Mouse (Mus musculus) bone marrow macrophage, adult 2 months (primary cell): ENCODE measurements around the gene Sult2b1. TPM values are rescaled to one million over a fixed set of nuclear protein-coding genes. Genes with fewer than 3 reads are reported as not detected.

ENCODE experiments used
- H3K27ac ChIP-seq: 2 replicates; pipeline ENCODE4 v1.5.1; 2012; ENCODE audit warnings: low read depth, low read length; ENCODE audit not compliant: insufficient read depth
- H3K4me1 ChIP-seq: 2 replicates; pipeline ENCODE4 v1.6.1; 2012; ENCODE audit warnings: low read length; ENCODE audit not compliant: control insufficient read depth, insufficient read depth
- H3K4me3 ChIP-seq: 2 replicates; pipeline ENCODE4 v1.5.1; 2012; ENCODE audit warnings: mild to moderate bottlenecking, low read length, moderate library complexity; ENCODE audit not compliant: insufficient read depth
- CTCF ChIP-seq: IDR thresholded peaks from 2 replicates; pipeline ENCODE4 v1.5.1; 2012; ENCODE audit warnings: low read depth, mild to moderate bottlenecking, low read length, moderate library complexity
- POLR2A ChIP-seq: IDR thresholded peaks from 2 replicates; pipeline ENCODE4 v1.6.1; 2012; ENCODE audit warnings: mild to moderate bottlenecking, low read depth, low read length, borderline replicate concordance
- polyA plus RNA-seq: library from polyadenylated mRNA; stranded (reverse); fragments of >200 nt; gene quantifications from 2 replicates; pipeline ENCODE4 v1.2.4, GENCODE M21; 2012; ENCODE audit not compliant: missing spikeins, insufficient read depth, insufficient read length

The Sult2b1 gene
- polyA plus RNA-seq, 1 experiment = 1.5 TPM

DNA sequence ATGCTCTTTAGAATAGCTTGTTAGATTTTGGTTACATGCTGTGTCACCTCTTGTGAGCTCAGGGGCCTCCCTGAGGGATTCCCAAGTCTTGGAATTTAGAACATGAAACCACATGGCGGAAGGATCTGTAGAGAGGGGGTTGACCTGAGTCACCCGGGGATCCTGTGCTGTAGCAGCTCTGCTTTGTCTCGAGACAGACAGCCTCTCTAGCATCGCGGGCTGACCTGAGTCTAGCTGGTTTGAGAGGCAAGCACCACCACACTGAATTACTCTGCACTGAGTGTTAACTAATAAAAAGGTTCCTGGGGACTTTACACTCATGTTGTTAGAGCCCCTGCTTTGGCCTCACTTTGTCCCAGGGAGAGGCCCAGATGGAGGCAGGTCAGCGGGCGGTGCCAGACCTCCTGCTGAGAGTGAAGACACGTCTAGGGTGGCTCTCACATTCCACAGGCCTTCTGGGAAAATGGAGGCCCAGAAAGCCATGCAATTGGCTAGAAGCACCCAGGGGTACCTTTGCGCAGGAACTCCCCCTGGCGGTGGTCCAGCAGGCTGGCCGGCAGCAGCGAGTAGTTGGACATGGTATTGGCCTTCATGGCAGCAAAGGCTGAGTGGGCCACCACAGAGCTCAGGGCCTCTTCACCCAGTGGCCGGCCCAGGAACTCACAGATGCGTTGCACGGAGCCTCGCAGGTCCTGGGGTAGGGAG, 53.6 kb downstream of the Sult2b1 start:
- TF ChIP-seq CTCF (no peak), POLR2A (no peak)
- Histone ChIP-seq H3K27ac (no peak overlapping the region), H3K4me3 (no peak overlapping the region), H3K4me1 (no peaks in the 10 kb centered on the region)

DNA sequence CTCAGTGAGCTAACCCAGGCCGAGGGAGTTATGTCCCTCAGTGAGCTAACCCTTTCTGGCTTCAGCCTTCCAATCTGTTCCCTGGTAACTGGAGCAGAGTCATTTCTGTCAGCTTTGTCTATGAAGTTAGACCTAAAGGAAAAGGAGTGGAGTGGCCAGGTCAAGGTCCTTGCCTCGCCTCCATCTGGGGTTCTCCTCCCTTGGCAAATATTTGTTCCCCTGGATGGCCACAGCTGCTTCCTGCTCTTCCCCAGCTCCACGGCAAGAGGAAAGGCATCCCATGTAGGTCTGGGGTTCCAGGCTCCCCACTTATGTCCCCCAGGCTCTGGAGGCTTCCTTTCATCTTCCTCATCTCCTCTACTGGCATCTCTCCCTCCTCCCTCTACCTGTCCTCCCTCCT, 56.8 kb downstream of the Sult2b1 start:
- H3K27ac ChIP-seq = no peak overlapping the region
- H3K4me1 ChIP-seq = no peaks in the 10 kb centered on the region
- no peak for TF ChIP-seq CTCF
- TF ChIP-seq POLR2A = no peak
- H3K4me3 ChIP-seq = no peak overlapping the region

DNA sequence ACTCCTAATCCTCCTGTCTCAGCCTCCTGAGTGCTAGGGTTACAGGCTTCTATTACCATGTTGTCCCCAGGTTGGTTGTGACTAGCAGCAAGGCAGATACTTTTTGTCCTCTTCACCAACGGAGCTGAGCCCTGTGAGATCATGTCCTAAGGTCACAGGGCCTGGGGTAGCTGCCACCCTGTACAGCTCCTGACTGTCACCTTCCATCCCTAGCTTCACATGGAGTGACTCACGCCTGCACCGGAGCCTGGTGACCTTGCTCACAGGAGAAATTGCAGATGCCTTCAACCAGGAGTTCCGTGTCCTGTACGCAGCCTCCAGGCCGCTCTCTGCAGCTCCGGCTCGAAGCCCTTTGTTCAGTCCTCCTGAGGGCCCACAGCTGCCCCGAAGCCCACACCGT, 58.0 kb downstream of the Sult2b1 start:
- TF ChIP-seq POLR2A = no peak
- TF ChIP-seq CTCF = no peak
- Histone ChIP-seq H3K4me1 (no peaks in the 10 kb centered on the region), H3K4me3 (no peak overlapping the region), H3K27ac (no peak overlapping the region)

DNA sequence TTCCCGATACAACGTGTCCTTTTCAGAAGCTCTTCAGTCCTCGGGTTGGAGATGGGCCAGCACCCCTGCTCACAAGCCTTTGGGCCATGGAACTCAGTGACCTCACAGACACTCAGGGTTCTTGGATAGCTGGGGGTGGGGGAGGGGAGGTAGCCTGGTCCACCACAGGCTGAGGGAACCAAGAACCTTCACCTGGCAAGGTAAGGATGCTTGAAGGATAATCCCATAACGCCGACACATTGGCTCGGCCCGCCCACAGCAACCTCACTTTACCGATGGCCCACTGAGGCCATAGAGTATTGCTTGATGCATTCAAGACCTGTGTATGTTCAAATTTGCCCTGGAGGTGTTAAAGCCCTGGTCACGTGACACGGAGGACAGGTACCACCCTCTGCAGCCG, 58.8 kb downstream of the Sult2b1 start, which contains the start of gene Spaca4:
Gene Spaca4 (minus strand): TSS at position 101 of the 400 bp plus-strand sequence.
- H3K4me3 ChIP-seq = no peak within 1 kb of the TSS
- no peak within 1 kb of the TSS for H3K27ac ChIP-seq
- TF ChIP-seq CTCF (no peak), POLR2A (no peak)
- H3K4me1 ChIP-seq = no peaks in the 10 kb centered on the region

DNA sequence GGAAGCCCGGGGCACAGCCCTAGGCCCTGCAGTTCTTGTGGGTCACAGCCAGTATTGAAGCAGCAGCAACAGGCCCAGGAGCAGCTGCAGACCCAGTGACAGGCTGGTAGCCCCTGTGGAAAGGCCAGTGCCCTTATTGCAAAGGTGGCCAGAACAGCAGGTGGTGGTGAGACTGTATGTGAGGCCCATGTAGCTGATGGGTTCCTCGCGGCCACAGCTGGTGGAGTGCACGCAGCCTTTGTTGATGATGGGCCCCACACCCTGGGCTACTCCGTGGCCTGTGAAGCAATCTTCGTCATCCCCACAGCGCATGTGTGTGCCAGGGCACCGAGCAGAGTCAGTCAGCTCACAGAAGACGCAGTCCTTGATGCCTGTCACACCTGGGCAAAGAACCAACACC, 59.3 kb downstream of the Sult2b1 start:
- no peak overlapping the region for H3K27ac ChIP-seq
- no peak for TF ChIP-seq CTCF
- no peak overlapping the region for H3K4me3 ChIP-seq
- H3K4me1 ChIP-seq = no peaks in the 10 kb centered on the region

DNA sequence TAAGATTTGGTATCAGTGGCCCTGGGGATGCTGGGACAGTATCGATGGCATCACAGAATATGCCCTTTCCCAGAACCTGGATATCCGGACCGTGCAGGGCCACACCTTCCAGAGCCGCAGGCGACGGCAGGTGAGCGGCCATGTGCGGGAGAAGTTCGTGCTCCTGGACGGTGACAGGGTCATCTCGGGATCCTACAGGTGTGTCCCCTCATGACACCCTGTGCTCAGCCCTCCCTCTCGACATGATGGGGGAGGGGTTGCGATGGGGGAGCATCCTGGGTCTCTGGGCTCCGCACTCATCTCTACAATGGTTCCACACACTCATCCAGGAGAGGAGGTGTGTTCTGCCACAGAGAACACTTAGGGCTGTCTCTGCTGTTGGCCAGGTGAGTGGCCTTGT, 60.7 kb downstream of the Sult2b1 start:
- TF ChIP-seq POLR2A (no peak), CTCF (no peak)
- Histone ChIP-seq H3K4me1 (peaks cover 3% of the 10 kb centered on the region; the same call in 1 of the 2 replicates), H3K27ac (no peak overlapping the region), H3K4me3 (no peak overlapping the region)

DNA sequence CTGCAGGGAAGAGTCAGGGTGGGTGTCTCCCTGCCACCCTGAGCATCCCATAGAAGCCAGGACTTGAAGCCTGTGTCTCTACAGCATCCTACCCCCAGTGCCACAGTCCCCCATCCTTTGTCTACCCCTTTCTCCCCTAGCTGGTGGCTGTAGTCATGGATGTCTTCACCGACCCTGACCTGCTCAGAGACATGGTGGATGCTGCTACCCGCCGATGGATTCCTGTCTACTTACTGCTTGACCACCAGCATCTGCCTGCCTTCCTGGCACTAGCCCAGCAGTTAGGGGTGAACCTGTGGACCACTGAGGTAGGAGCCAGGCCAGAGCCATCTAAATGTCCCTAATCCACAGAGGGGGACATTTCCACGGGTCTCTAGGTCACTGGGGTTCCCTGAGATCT, 61.2 kb downstream of the Sult2b1 start:
- peaks cover 3% of the 10 kb centered on the region; the same call in 1 of the 2 replicates for H3K4me1 ChIP-seq
- H3K27ac ChIP-seq = no peak overlapping the region
- TF ChIP-seq CTCF = no peak
- no peak overlapping the region for H3K4me3 ChIP-seq

DNA sequence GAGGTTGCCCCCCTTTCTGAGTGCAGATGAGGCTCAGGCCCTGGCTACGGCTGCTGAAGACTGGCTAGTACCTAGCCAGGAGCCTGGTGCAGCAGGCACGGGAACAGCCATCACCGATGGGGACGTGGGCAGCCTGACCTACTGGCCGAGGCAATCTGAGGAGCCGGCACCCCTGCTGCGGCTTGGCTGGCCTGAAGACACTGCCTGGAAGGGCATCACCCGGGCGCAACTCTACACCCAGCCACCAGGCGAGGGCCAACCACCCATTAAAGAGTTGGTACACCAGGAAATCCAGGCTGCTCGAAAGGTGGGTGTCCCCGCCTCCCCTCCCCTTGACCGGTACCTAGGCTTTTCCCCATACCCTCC, 62.1 kb downstream of the Sult2b1 start:
- peaks cover 3% of the 10 kb centered on the region; the same call in 1 of the 2 replicates for H3K4me1 ChIP-seq
- TF ChIP-seq CTCF (no peak), POLR2A (no peak)
- no peak overlapping the region for H3K4me3 ChIP-seq
- no peak overlapping the region for H3K27ac ChIP-seq

DNA sequence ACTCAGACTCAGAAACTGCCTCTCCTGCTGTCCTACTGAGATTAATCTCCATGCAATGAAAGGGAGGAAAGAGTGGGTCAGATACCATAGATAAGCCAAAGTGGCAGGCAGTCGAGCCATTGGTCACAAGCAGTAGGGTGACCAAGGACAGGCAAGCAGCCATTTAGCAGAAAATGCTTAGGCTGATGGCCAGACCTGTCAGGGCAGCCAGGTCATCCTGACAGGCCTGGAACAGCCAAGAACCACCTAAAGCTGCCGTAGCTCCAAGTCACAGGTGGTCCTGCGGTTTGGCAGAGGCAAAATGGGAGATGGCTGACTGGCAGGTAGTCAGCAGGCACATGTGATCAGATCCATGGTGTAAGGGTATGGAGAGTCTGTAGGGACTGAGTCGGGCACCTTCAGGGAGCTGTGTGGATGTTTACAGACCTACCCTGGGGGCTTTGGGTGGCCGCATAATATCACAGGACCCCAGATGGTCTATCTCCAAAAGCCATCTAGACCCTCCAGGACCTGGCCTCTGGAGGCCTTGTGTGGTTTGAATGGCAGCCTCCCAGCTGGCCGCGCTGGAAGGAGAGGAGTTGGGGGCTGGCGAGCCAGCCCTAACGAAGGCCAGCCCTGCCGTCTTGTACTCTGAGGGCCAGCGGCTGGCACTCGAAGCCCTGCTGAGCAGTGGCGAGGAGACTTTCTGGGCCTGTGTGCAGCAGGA, 62.7 kb downstream of the Sult2b1 start:
- Histone ChIP-seq H3K4me1 (peaks cover 3% of the 10 kb centered on the region; the same call in 1 of the 2 replicates), H3K27ac (no peak overlapping the region), H3K4me3 (no peak overlapping the region)
- TF ChIP-seq POLR2A (no peak), CTCF (no peak)

DNA sequence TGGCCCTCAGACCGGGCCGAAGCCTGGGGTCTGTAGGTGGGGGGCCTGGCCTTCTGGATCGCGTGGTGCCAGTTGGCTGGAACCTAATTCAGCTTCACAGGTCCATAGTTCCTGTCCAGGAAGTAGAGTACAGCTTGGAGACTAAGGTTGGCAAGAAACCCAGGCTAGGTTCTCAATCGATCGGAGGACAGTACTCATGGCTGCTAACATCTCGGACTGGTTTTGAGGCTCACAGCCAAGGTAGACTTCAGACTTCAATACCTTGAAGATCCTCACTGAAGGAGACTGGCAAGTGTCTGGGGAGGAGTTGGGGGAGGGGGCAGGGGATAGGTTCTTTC, 63.3 kb downstream of the Sult2b1 start:
- TF ChIP-seq POLR2A = no peak
- TF ChIP-seq CTCF = no peak
- peaks cover 3% of the 10 kb centered on the region; the same call in 1 of the 2 replicates for H3K4me1 ChIP-seq
- no peak overlapping the region for H3K4me3 ChIP-seq

More for the DNA sequence above, 63.3 kb downstream of the Sult2b1 start:
- H3K27ac ChIP-seq = no peak overlapping the region
